Mouse (Mus musculus): ENCODE measurements around the gene Clec1a. TPM values are rescaled to one million over a fixed set of nuclear protein-coding genes. Genes with fewer than 3 reads are reported as not detected.

Gene Clec1a
- total RNA-seq, 2 experiments from 2014 or later, result 7.2 to 11.4 TPM

DNA sequence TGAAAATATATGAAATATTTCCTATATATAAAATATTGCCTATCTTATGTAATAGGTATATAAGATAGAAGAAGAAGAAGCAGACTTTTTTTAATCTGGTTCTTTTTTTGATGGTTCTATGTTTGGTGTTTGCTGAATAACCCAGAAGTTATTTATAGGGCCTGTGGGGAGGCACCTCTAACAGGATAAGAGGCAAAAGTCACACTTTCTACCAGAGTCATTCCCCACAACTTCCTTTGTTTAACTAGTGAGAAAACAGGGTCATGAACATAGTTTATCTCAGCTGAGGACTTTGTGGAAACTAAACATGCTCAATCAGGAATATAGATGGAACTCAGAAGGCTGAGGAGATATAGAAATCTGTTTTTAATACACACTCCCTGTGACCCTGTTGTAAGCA lies 45.8 kb downstream of the Clec1a start:
- DNase-seq, result no peak

DNA sequence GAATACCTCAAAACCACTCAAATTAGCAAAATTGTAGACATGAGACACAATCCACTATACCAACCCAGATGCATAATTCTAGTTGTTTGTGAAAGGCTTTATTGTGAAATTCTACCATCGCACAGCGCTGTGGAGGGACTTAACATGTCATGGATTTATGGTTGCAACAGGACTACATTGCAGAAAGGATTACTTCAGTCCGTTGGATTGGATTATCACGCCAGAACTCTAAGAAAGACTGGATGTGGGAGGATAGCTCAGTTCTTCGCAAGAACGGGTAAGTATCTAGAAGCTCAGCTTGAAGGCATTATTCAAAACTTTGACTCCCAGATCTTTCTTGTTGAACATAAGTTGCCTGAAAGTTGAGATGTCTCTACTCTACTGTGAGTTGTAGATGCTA lies 48.4 kb downstream of the Clec1a start:
- no peak for DNase-seq

DNA sequence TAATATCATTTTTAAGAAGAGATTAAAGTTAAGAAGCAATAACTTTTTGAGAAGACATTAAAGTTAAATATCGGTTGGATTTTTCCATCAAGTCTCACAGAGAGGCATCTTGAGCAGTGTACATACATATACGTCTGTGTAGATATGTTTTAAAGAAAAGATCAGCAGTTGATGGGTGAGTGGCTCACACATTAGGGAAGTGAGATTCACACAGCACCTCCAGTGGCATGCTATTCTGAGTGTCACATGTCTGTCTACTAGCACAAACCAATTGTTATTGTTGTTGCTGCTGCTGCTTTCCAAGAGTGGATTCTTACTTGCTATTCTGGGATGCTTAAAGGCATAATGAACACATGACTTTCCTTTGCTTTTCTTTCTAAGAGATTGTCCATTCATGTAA lies 49.4 kb downstream of the Clec1a start:
- DNase-seq, result no peak

DNA sequence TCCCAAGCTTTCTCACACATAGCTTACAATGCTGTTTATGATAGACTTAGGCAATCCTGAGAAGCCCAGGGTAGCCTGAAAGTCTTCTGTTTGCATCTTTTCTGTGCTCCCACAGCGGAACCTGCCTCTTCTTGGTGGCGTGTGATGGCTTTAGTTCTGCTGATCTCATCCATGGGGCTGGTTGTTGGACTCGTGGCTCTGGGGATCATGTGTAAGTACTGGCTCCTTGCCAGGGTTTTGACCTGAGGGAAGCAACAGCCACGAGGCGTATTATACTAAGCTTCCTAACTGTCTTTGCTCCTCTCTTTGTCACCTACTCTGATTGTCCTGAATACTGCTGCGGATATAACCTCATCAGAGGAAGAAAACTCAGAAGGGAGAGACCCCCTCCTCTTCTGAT lies 51.9 kb downstream of the Clec1a start:
- peak; percentile 49 for DNase-seq

DNA sequence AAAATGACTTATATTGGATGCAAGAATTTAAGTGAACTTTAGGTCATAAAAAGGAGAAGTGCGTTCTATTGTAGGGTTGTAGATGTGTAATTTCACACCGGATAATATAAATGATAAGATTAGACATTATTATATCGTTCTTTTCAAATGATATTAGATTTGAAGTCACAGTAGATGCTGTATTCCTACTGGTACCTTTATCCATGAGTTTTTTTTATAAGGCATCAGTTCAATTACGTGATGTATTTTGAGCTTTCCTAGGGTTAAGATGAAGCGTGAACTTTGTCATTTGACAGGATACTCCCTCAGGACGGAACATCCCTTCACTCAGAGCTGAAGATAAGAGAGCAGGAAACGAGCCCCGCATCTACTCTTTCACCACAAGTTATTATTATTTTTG lies 54.8 kb downstream of the Clec1a start, which contains the start of gene Clec1b:
Clec1b (plus strand) TSS at position 301 of the 400 bp plus-strand sequence.
- DNase-seq, result no peak

DNA sequence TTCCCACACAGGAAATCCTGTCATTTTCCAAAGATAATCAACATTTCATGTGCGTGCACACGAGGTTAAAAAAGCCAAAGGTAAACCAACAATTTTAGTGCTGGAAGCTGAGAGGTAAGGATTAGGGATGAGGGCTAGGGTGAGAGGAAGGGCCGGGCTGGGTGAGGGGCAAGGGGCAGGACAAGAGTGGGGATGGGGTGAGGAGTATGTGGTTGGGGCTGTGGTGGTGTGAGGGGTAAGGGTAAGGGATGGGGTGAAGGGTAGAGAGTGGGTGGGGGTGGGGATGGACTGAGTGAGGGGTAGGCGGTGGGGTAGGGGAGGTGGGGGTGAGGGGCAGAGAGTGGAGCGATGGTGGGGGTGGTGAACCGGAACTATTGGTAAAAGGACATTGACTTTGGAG lies 58.1 kb downstream of the Clec1a start:
- no peak for DNase-seq

DNA sequence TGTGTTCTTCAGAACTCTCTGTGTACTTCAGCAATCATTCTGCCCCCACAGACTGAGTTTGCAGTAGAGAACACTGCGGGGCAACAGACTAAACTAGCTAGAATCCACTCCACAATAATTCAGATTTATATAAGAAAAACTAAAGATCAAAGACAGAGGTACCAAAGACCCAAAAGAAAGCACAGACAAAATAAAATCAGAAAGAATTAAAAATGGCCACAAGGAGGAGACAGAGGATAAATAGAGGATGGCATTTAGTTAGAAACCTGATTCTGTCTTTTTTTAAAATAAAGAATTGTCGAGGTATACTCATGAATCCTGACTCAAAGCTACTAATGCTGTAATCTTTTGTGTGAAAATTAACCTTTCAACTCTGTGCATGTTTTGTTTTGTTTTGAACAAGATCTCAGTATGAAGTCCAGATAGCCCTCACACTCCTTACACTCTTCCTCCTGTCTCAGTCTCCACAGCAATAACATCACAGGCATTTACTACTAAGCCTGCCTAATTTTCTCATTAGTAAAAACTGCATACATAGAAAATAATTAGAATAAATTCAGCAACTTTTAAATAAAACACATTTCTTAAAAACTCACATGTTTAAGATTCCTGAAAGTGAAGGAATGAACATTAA lies 58.6 kb downstream of the Clec1a start:
- DNase-seq, result no peak

DNA sequence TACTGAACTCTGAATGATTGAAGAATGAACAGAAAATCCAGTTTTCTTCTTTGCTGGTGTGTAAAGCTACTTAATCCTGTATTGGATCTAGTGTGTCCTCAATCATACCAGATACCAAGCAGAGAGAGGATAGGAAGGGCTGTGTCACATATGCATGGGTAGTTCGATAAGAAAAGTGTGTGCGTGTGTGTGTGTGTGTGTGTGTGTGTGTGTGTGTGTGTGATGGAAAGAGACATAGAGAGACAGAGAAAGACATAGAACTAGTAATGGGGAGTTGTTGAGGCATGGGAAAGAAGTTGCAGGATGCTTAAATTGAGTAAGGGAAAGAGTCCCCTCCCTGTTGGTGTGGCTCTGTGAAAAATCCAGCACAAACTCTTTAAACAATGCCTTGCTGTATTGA lies 66.0 kb downstream of the Clec1a start, which contains the start of gene Clec12b:
Clec12b (minus strand) TSS at position 101 of the 400 bp plus-strand sequence.
- no peak for DNase-seq

DNA sequence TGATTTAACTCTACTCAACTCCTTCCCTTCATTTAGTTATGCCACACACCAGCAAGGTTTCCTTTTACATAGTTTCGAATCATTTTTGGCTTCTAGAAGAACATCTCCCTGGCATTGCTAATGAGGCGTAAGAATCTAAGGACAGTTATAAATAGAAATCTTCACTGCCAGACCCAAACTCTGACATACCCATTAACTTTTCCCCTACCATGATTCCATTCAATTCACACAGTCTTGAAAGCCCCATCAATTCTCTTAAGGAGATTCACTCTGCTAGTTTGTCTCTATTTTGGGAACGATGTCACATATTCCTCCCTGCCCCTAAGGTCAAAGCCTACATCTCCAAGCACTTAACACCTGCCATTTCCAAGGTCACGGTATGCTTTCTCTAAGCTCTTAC lies 66.8 kb downstream of the Clec1a start:
- no peak for DNase-seq

DNA sequence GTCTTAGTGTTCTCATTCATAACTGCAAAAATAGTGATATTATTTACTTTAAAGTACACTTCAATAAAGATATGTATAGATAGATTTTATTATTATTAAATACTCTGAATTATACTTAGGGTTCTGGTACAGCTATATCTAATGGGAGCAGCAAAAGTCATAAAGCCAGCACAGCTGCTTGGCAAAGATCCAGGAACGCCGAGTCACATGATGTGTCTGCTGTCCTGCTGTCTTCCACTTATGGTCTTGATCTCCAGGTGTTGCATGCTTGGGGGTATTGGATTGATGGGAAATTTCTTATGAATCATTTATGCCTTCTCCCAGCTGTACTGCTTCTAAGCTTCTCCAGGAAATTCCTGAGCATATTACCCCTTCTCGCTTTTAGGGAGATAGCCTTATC lies 68.3 kb downstream of the Clec1a start:
- no peak for DNase-seq

DNA sequence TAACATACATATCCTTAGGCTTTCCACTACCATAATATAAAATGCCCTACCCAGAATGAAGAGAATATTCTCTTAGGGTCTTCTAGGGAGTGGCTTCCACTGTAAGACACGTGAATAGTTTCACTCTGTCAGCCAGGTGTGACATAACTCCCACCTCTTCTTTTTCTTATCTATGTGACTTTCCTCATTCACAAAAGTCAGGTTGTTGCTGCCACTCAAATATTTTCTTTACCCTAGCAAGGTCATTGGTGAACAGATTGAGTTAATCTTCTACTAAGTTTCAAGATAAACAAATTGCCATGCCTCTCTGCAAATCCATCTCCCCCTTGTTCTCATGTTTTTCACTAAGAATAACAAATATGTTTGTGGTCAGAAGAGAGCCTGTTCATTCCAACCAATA lies 70.1 kb downstream of the Clec1a start:
- DNase-seq, result no peak

DNA sequence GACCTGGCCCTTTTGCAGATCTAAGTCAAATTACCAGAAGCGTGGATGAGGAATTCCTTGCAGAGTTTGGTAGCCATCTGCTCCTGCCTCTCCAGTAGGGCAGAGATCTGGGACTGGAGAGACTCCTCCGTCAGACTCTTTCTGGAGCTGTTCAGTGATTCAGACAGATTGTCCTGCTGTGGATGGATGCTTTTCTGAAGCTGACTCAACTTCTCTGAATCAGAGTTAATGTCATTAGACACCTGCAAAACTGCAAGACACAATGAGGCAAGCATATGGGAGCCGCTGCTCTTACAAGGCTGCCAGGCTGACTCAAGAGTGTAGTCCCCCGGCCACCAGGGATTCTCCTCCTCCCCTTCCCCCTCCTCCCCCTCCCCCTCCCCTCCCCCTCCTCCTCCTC lies 71.3 kb downstream of the Clec1a start:
- no peak for DNase-seq

DNA sequence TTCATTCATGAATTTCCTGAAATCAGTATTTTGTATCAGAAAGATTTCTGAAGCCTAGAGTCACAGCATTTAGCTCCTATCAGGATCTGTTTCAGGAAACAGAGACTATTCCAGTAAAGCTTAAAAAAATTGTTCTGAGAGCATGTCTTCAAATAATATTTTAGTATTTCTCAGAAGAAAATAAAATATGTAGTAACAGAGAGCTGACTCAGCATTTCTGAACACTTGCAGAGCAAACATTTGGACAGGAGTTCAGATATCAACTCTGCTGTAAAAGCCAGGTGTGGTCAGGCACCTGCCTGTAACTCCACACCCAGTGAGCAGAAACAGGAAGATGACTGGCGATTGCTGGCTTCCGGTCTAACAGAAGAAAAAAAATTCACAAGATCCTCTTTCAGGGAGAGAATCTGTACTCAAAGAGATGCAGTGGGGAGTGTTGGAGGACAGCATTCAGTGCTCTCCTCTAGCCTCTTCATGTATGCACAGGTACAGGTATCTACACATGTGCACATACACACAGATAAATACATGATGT lies 76.8 kb downstream of the Clec1a start:
- DNase-seq, result no peak

Other genes with a start within 250 kb of the Clec1a start
- 1 to 10 TPM; 1.1 to 1.4 TPM for gene Cd69, start 176.6 kb downstream of the Clec1a start, total RNA-seq (2021)
- not detected for gene 4922502D21Rik, start 120.2 kb downstream of the Clec1a start, total RNA-seq (2021)
- 1 to 10 TPM; 1.4 to 1.5 TPM for gene Clec12a, start 109.3 kb downstream of the Clec1a start, total RNA-seq (2021)
- gene Clec12b, start 66.1 kb downstream of the Clec1a start, total RNA-seq (2021), result not detected
- gene Clec1b, start 54.7 kb downstream of the Clec1a start, total RNA-seq (2021), result 1 to 10 TPM; 1.9 to 3.7 TPM
- gene Clec9a, start 43.1 kb downstream of the Clec1a start, total RNA-seq (2021), result under 1 TPM; 0.51 to 0.94 TPM
- under 1 TPM in 1 of 2 experiments, not detected in 1; 0.09 TPM for gene Olr1, start 55.2 kb upstream of the Clec1a start, total RNA-seq (2021)
- gene Tmem52b, start 60.6 kb upstream of the Clec1a start, total RNA-seq (2021), result not detected
- gene Gabarapl1, start 81.2 kb upstream of the Clec1a start, total RNA-seq (2021), result 100 to 1,000 TPM; 141 to 191 TPM
- gene Klre1, start 125.9 kb upstream of the Clec1a start, total RNA-seq (2021), result not detected
- gene Klrd1, start 139.8 kb upstream of the Clec1a start, total RNA-seq (2021), result 1 to 10 TPM; 1.2 to 1.7 TPM
- under 1 TPM; 0.21 to 0.30 TPM for gene Klrk1, start 171.9 kb upstream of the Clec1a start, total RNA-seq (2021)
- gene Klrc3, start 191.3 kb upstream of the Clec1a start, total RNA-seq (2021), result not detected
- gene Klrc2, start 208.7 kb upstream of the Clec1a start, total RNA-seq (2021), result not detected
- gene Klrc1, start 227.0 kb upstream of the Clec1a start, total RNA-seq (2021), result under 1 TPM in 1 of 2 experiments, not detected in 1; 0.48 TPM

Data from adrenal gland, postnatal 10 days (tissue).